Mouse (Mus musculus): ENCODE measurements around the gene Mtss1l. TPM values are rescaled to one million over a fixed set of nuclear protein-coding genes. Genes with fewer than 3 reads are reported as not detected.

Mtss1l gene
- total and polyA plus RNA-seq, 2 experiments from 2014 or later: 37.7 to 101 TPM

DNA sequence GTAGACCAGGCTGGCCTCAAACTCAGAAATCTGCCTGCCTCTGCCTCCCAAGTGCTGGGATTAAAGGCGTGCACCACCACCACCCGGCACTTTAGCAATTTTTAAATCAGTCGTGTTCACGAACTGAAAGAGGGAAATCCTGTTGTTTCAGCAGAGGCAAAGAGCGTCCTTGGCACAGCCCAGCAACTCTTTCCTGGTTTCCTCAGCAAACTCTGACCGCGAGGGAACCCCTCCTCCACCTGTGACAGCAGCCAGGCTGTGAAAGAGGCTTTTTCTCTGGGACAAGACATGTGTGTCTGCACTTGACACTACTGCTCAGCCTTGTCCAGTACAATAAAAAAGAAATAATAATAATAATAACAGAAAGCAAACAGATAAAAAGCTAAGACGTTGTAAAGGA is 65.7 kb downstream of the Mtss1l start:
- ATAC-seq (ENCODE audit: low FRiP score) (no peak), DNase-seq (ENCODE audit: low spot score) (no peak)
- no peaks in the 10 kb centered on the region for H3K36me3 ChIP-seq (ENCODE audit: insufficient read depth, low read length)
- H3K9ac ChIP-seq (replicated peaks; ENCODE audit: low read length, poor library complexity, severe bottlenecking): no peak overlapping the region
- no peaks in the 10 kb centered on the region for H3K4me1 ChIP-seq (ENCODE audit: insufficient read depth, low read length)
- no peaks in the 10 kb centered on the region for H3K27me3 ChIP-seq (ENCODE audit: insufficient read depth, low read length)
- TF ChIP-seq CTCF (IDR thresholded peaks at IDR 0.05): no peak
- H3K27ac ChIP-seq (ENCODE audit: low read depth, low read length): no peak overlapping the region
- no peak overlapping the region for H3K4me2 ChIP-seq (ENCODE audit: low read depth, low read length, poor library complexity, severe bottlenecking)
- H3K4me3 ChIP-seq (ENCODE audit: low read depth, low read length): no peak overlapping the region
- H3K9me3 ChIP-seq (ENCODE audit: low read length): no peaks in the 10 kb centered on the region
- 85% methylated on average over 8 of the region's 8 CpGs for WGBS

- Histone ChIP-seq H3K4me1 (ENCODE audit: insufficient read depth, low read length) (no peaks in the 10 kb centered on the region), H3K9me3 (ENCODE audit: low read length) (no peaks in the 10 kb centered on the region), H3K36me3 (ENCODE audit: insufficient read depth, low read length) (no peaks in the 10 kb centered on the region), H3K4me2 (ENCODE audit: low read depth, low read length, poor library complexity, severe bottlenecking) (no peak overlapping the region), H3K9ac (replicated peaks; ENCODE audit: low read length, poor library complexity, severe bottlenecking) (no peak overlapping the region), H3K4me3 (ENCODE audit: low read depth, low read length) (no peak overlapping the region), H3K27me3 (ENCODE audit: insufficient read depth, low read length) (no peaks in the 10 kb centered on the region), H3K27ac (ENCODE audit: low read depth, low read length) (no peak overlapping the region)
- TF ChIP-seq CTCF (IDR thresholded peaks at IDR 0.05): no peak
- WGBS: 90% methylated on average over 9 of the region's 9 CpGs
- ATAC-seq (ENCODE audit: low FRiP score) (no peak), DNase-seq (ENCODE audit: low spot score) (no peak)
These were observed 66.2 kb downstream of the Mtss1l start for GRCm38 (mm10) chr8:110787411-110787954.

DNA sequence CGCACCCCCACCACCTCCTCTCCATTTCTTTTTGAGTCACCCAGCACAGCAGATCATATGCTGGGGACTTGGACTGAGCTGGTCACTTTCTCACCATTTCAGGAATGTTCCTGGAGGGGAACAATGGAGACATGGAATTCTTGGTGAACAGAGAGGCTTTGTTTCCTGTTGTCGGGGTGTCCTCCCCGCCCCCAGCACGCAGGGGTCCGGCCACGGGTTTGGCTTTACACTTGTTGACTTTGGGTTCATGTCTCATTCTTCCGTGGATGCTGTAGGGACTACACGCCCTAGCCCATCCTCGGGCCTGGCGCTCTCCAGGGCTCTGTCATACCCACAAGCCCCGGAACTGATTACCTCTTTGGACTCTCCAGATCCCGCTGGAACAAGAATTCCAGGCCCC is 67.7 kb downstream of the Mtss1l start:
- Histone ChIP-seq H3K4me2 (ENCODE audit: low read depth, low read length, poor library complexity, severe bottlenecking) (no peak overlapping the region), H3K9ac (replicated peaks; ENCODE audit: low read length, poor library complexity, severe bottlenecking) (no peak overlapping the region), H3K9me3 (ENCODE audit: low read length) (no peaks in the 10 kb centered on the region), H3K36me3 (ENCODE audit: insufficient read depth, low read length) (no peaks in the 10 kb centered on the region), H3K4me3 (ENCODE audit: low read depth, low read length) (no peak overlapping the region), H3K27ac (ENCODE audit: low read depth, low read length) (no peak overlapping the region), H3K27me3 (ENCODE audit: insufficient read depth, low read length) (no peaks in the 10 kb centered on the region), H3K4me1 (ENCODE audit: insufficient read depth, low read length) (no peaks in the 10 kb centered on the region)
- DNase-seq (ENCODE audit: low spot score): no peak
- WGBS: 66% methylated on average over 12 of the region's 12 CpGs
- ATAC-seq (ENCODE audit: low FRiP score): no peak
- TF ChIP-seq CTCF (IDR thresholded peaks at IDR 0.05): no peak

DNA sequence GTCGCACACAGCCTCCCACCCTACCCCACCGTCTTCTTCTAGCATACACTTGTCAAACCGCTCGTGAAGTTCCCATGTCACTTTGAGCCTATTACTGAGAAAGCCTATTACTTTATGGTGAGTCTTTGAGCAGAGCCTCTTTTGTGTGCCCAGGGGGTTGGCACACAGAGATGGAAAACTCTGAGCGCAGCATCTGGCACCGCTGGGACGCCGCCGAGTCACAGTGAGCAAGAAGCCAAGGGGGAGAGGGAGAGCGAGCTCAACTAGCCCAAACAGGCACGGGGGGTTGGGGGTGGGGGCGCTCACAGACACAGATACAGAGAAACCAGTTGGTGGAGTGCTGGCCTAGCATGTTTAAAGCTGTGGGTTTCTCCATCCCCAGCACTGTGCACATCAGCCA is 68.3 kb downstream of the Mtss1l start:
- H3K27me3 ChIP-seq (ENCODE audit: insufficient read depth, low read length): no peaks in the 10 kb centered on the region
- WGBS: 55% methylated on average over 12 of the region's 12 CpGs
- H3K27ac ChIP-seq (ENCODE audit: low read depth, low read length): no peak overlapping the region
- H3K9me3 ChIP-seq (ENCODE audit: low read length): no peaks in the 10 kb centered on the region
- no peak for DNase-seq (ENCODE audit: low spot score)
- ATAC-seq (ENCODE audit: low FRiP score): no peak
- no peak overlapping the region for H3K9ac ChIP-seq (replicated peaks; ENCODE audit: low read length, poor library complexity, severe bottlenecking)
- H3K4me2 ChIP-seq (ENCODE audit: low read depth, low read length, poor library complexity, severe bottlenecking): no peak overlapping the region
- no peak for TF ChIP-seq CTCF (IDR thresholded peaks at IDR 0.05)
- no peaks in the 10 kb centered on the region for H3K4me1 ChIP-seq (ENCODE audit: insufficient read depth, low read length)
- no peaks in the 10 kb centered on the region for H3K36me3 ChIP-seq (ENCODE audit: insufficient read depth, low read length)
- H3K4me3 ChIP-seq (ENCODE audit: low read depth, low read length): no peak overlapping the region

DNA sequence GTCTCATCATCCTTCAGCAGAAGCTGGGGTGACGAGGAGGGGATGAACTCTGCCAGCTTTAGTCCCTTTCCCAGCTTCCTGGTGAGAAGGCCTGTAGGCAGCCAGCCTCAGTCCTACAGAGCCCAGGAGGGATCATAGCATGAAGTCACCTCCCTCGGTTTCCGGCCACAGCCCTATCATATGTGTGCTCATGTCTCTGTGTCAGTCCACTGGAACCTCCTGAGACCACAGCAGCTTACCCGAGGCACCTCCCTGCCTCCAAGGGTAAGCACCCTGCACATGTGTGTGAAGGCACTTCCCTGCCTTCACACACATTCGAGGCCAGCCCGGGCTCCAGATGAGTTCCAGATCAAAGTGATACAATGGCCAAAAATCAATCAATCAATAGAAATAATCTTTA is 69.0 kb downstream of the Mtss1l start:
- Histone ChIP-seq H3K27me3 (ENCODE audit: insufficient read depth, low read length) (no peaks in the 10 kb centered on the region), H3K4me1 (ENCODE audit: insufficient read depth, low read length) (no peaks in the 10 kb centered on the region), H3K9ac (replicated peaks; ENCODE audit: low read length, poor library complexity, severe bottlenecking) (no peak overlapping the region), H3K4me2 (ENCODE audit: low read depth, low read length, poor library complexity, severe bottlenecking) (no peak overlapping the region), H3K27ac (ENCODE audit: low read depth, low read length) (no peak overlapping the region), H3K4me3 (ENCODE audit: low read depth, low read length) (no peak overlapping the region), H3K36me3 (ENCODE audit: insufficient read depth, low read length) (no peaks in the 10 kb centered on the region), H3K9me3 (ENCODE audit: low read length) (no peaks in the 10 kb centered on the region)
- no peak for ATAC-seq (ENCODE audit: low FRiP score)
- no peak for TF ChIP-seq CTCF (IDR thresholded peaks at IDR 0.05)
- DNase-seq (ENCODE audit: low spot score): no peak
- 77% methylated on average over 6 of the region's 6 CpGs for WGBS

Other genes with a start within 250 kb of the Mtss1l start
- 44.9 and 45.9 TPM in 2 replicates for gene Vac14, start 102.9 kb upstream of the Mtss1l start, total RNA-seq (2014; rRNA removed)
- 26.7 and 27.2 TPM in 2 replicates for gene Vac14, start 102.9 kb upstream of the Mtss1l start, polyA plus RNA-seq (2015; fragmentation: Nextera tagmentation; extraction: Ambion mirVana)
- 5.4 and 5.8 TPM in 2 replicates for gene Il34, start 84.4 kb downstream of the Mtss1l start, total RNA-seq (2014; rRNA removed)
- gene Il34, start 84.4 kb downstream of the Mtss1l start, polyA plus RNA-seq (2015; fragmentation: Nextera tagmentation; extraction: Ambion mirVana): 9.1 and 11.3 TPM in 2 replicates
- gene Cog4, start 125.1 kb downstream of the Mtss1l start, total RNA-seq (2014; rRNA removed): 45.8 and 50.9 TPM in 2 replicates
- 51.0 and 53.9 TPM in 2 replicates for gene Cog4, start 125.1 kb downstream of the Mtss1l start, polyA plus RNA-seq (2015; fragmentation: Nextera tagmentation; extraction: Ambion mirVana)
- gene Sf3b3, start 125.3 kb downstream of the Mtss1l start, total RNA-seq (2014; rRNA removed): 82.9 and 93.2 TPM in 2 replicates
- gene Sf3b3, start 125.3 kb downstream of the Mtss1l start, polyA plus RNA-seq (2015; fragmentation: Nextera tagmentation; extraction: Ambion mirVana): 59.8 and 65.0 TPM in 2 replicates
- 11.8 and 15.5 TPM in 2 replicates for gene Fuk, start 181.0 kb downstream of the Mtss1l start, total RNA-seq (2014; rRNA removed)
- gene Fuk, start 181.0 kb downstream of the Mtss1l start, polyA plus RNA-seq (2015; fragmentation: Nextera tagmentation; extraction: Ambion mirVana): 3.5 and 4.4 TPM in 2 replicates
- gene St3gal2, start 198.4 kb downstream of the Mtss1l start, total RNA-seq (2014; rRNA removed): 39.7 and 45.7 TPM in 2 replicates
- 20.4 and 21.3 TPM in 2 replicates for gene St3gal2, start 198.4 kb downstream of the Mtss1l start, polyA plus RNA-seq (2015; fragmentation: Nextera tagmentation; extraction: Ambion mirVana)

Measured in midbrain, postnatal 0 days (tissue).